Mouse (Mus musculus) MEL (cell line): ENCODE measurements around the gene Leng8.

Experiments
- CTCF ChIP-seq, 3 experiments: IDR thresholded peaks in 2 of 3; conservative IDR thresholded peaks in 1 of 3; 2 replicates each; pipeline ENCODE4 v1.5.1; 2011 to 2012; ENCODE audit warnings: low read length in 3 of 3, low read depth in 2 of 3, mild to moderate bottlenecking in 2 of 3, improper control_type of control experiment in 1 of 3, inconsistent platforms in 1 of 3, mixed read lengths in 1 of 3, moderate library complexity in 1 of 3; ENCODE audit not compliant: control insufficient read depth in 1 of 3, insufficient read depth in 1 of 3, poor library complexity in 1 of 3, severe bottlenecking in 1 of 3
- GABPA ChIP-seq: IDR thresholded peaks from 2 replicates; pipeline ENCODE4 v1.6.1; 2012; ENCODE audit warnings: low read depth, mild to moderate bottlenecking, inconsistent platforms, low read length, improper control_type of control experiment, moderate library complexity
- GATA1 ChIP-seq: IDR thresholded peaks from 2 replicates; pipeline ENCODE4 v1.6.1; 2011; ENCODE audit warnings: low read depth, low read length, improper control_type of control experiment
- MEF2A ChIP-seq: IDR thresholded peaks from 2 replicates; pipeline ENCODE4 v1.6.1; 2014; ENCODE audit warnings: low read depth, mild to moderate bottlenecking, inconsistent platforms, low read length, improper control_type of control experiment; ENCODE audit not compliant: poor library complexity, insufficient replicate concordance, severe bottlenecking; ENCODE audit errors: extremely low read depth
- POLR2A ChIP-seq, 2 experiments: IDR thresholded peaks; 2 replicates each; pipeline ENCODE4 v1.6.1; 2011 to 2012; ENCODE audit warnings: low read length in 2 of 2, mild to moderate bottlenecking in 2 of 2, control low read depth in 1 of 2, improper control_type of control experiment in 1 of 2, low read depth in 1 of 2, moderate library complexity in 1 of 2; ENCODE audit not compliant: control insufficient read depth in 1 of 2, insufficient read depth in 1 of 2, poor library complexity in 1 of 2
- TAL1 ChIP-seq: IDR thresholded peaks from 2 replicates; pipeline ENCODE4 v1.6.1; 2012; ENCODE audit warnings: mild to moderate bottlenecking, inconsistent platforms, low read length, moderate library complexity, mixed read lengths
- ZKSCAN1 ChIP-seq: IDR thresholded peaks from 2 replicates; pipeline ENCODE4 v1.6.1; 2012; ENCODE audit warnings: low read depth, mild to moderate bottlenecking, inconsistent platforms, low read length, improper control_type of control experiment, moderate library complexity

- TF ChIP-seq TAL1, result no peak
- no peak for TF ChIP-seq GATA1
- no peak for TF ChIP-seq MEF2A
- no peak for TF ChIP-seq GABPA
- peak; percentile 22 to 60 (median 44); a peak in 5 of 6 replicates for TF ChIP-seq CTCF (IDR thresholded peaks at IDR 0.05 in 2 of 3, conservative IDR thresholded peaks at IDR 0.05 in 1 of 3; ENCODE audit: control insufficient read depth in 1 of 3, insufficient read depth in 1 of 3, low read depth in 2 of 3, low read length in 3 of 3, poor library complexity in 1 of 3, severe bottlenecking in 1 of 3)
- no peak for TF ChIP-seq ZKSCAN1
- 0 out of 4 replicates have a peak, but pooled peaks of 1 of the 2 experiments have one; percentile 28 for TF ChIP-seq POLR2A (IDR thresholded peaks at IDR 0.05; ENCODE audit: control insufficient read depth in 1 of 2, insufficient read depth in 1 of 2, low read depth in 1 of 2, low read length in 2 of 2, poor library complexity in 1 of 2)
These were observed 17.4 kb upstream of the Leng8 start, which contains the start of gene Ttyh1 for GRCm38 (mm10) chr7:4119344-4119902.
